Mouse (Mus musculus): ENCODE results near the gene Il1rl2.

GRCm38 (mm10) chr1:40380990-40381389 lies 56.6 kb downstream of the Il1rl2 start:
- no peak for TF ChIP-seq POLR2A (IDR thresholded peaks at IDR 0.05; ENCODE audit: borderline replicate concordance, insufficient read depth, low read length)
- no peak for TF ChIP-seq CTCF (IDR thresholded peaks at IDR 0.05; ENCODE audit: borderline replicate concordance, insufficient read depth, low read depth, low read length)

All from cerebellum, adult 2 months (tissue).